Mouse (Mus musculus): ENCODE measurements around the gene Arf6. TPM values are rescaled to one million over a fixed set of nuclear protein-coding genes. Genes with fewer than 3 reads are reported as not detected.
"Not testable (repeated sequence)": the region's sequence is repeated elsewhere in the genome, so short reads cannot be mapped to it uniquely, and the experiment has no call there.

Gene Arf6
- polyA plus RNA-seq, 1 experiment from 2014 or later, result 38.2 TPM

DNA sequence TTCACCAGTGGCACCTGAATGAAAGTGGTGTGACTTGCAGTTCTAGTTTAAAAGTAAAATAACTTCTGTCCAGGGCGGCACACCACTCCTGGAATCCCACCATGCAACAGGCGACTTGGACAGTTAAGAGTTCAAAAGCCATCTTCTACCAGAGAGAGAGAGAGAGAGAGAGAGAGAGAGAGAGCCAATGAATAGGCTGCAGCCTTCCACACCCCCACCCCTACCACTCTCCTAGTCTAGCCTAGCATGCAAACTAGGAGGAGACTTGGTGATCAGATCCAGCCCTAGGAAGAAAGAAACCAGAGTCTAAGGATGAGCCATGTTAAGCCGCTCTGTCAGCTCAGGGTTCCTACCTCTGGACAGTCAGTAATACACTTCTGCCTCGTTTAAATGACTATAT, 9.6 kb upstream of the Arf6 start:
- DNase-seq (peak; percentile 61), ATAC-seq (ENCODE audit: low read depth) (peak; percentile 8; the same call in 1 of the 2 replicates)
- Histone ChIP-seq H3K4me3 (replicated peaks) (peak overlapping the region; percentile 64), H3K4me2 (peak overlapping the region; percentile 82), H3K27ac (peak overlapping the region; percentile 95), H3K27me3 (no peaks in the 10 kb centered on the region), H3K9ac (peak overlapping the region; percentile 75), H3K36me3 (no peaks in the 10 kb centered on the region), H3K9me3 (replicated peaks) (no peaks in the 10 kb centered on the region), H3K4me1 (replicated peaks) (peaks cover 45% of the 10 kb centered on the region)
- WGBS (ENCODE audit: insufficient replicate concordance), result 26% methylated on average over 4 of the region's 4 CpGs

- H3K27me3 ChIP-seq; H3K9me3 ChIP-seq (replicated peaks); ATAC-seq (ENCODE audit: low read depth); H3K4me3 ChIP-seq (replicated peaks); DNase-seq; H3K36me3 ChIP-seq; H3K9ac ChIP-seq: not testable (repeated sequence)
- Histone ChIP-seq H3K27ac (peak overlapping the region; percentile 95), H3K4me1 (replicated peaks) (peaks cover 42% of the 10 kb centered on the region), H3K4me2 (peak overlapping the region; percentile 82)
- WGBS (ENCODE audit: insufficient replicate concordance), result 82% methylated on average over 7 of the region's 7 CpGs
These were observed 8.8 kb upstream of the Arf6 start for GRCm38 (mm10) chr12:69363110-69363509.

DNA sequence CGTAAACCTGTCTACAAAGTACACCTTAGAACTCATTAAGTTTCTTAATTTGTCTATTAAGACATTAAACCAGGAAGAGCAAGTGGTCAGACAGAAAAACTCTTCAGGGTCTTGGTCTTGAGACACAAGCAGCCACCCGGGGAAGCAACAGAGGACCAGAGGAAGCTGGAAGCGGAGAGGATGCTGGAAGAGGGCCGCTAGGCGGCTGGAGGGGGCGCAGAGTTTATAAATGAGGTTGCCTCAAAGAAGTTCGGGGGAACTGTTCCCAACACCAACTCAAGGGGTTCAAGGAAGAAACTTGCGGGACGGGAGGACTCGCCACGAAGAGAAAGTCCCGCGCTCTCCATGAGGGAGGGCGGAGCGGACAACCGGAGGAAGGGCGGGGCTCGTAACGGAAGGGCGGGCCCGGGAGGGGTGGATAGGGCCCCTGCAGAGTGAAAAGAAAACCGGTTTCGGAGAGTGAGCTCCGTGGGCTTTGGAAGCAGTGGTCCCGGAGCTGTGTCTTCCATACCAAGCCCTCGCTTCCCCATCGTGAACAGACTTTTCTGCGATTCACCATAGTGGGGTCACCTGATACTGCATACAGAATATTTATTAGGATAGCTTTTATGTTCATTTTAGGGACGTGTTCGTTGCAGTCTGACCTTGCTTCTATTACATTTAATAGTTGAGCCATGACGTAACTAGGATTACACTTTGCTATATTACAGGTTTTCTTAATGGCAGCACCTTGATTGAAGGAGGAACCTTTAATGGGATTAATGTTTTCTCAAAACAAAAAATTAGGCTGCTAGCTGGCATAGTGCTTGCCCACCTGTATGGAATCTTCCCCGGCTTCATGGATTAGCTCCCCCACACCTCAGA, 7.8 kb upstream of the Arf6 start:
- Histone ChIP-seq H3K27ac (peak overlapping the region; percentile 90), H3K36me3 (no peaks in the 10 kb centered on the region), H3K9ac (peak overlapping the region; percentile 70), H3K9me3 (replicated peaks) (no peaks in the 10 kb centered on the region), H3K4me2 (peak overlapping the region; percentile 78), H3K27me3 (no peaks in the 10 kb centered on the region), H3K4me3 (replicated peaks) (peak overlapping the region; percentile 59), H3K4me1 (replicated peaks) (peaks cover 42% of the 10 kb centered on the region)
- WGBS (ENCODE audit: insufficient replicate concordance), result 3% methylated on average over 32 of the region's 32 CpGs
- DNase-seq, result peak; percentile 80
- ATAC-seq (ENCODE audit: low read depth), result peak; percentile 57

- no peak overlapping the region for H3K9ac ChIP-seq
- peaks cover 46% of the 10 kb centered on the region for H3K4me1 ChIP-seq (replicated peaks)
- H3K9me3 ChIP-seq (replicated peaks), result no peaks in the 10 kb centered on the region
- H3K4me3 ChIP-seq (replicated peaks), result no peak overlapping the region
- DNase-seq, result no peak
- H3K36me3 ChIP-seq, result no peaks in the 10 kb centered on the region
- WGBS (ENCODE audit: insufficient replicate concordance), result 73% methylated on average over 7 of the region's 7 CpGs
- no peak overlapping the region for H3K4me2 ChIP-seq
- ATAC-seq (ENCODE audit: low read depth), result no peak
- no peak overlapping the region for H3K27ac ChIP-seq
- no peaks in the 10 kb centered on the region for H3K27me3 ChIP-seq
These were observed 6.2 kb upstream of the Arf6 start for GRCm38 (mm10) chr12:69365757-69366156.

- Histone ChIP-seq H3K4me3 (replicated peaks) (no peak overlapping the region), H3K4me1 (replicated peaks) (peaks cover 51% of the 10 kb centered on the region), H3K9ac (no peak overlapping the region), H3K27me3 (no peaks in the 10 kb centered on the region), H3K9me3 (replicated peaks) (no peaks in the 10 kb centered on the region), H3K4me2 (no peak overlapping the region), H3K27ac (no peak overlapping the region), H3K36me3 (no peaks in the 10 kb centered on the region)
- no peak for ATAC-seq (ENCODE audit: low read depth)
- DNase-seq, result no peak
These were observed 5.5 kb upstream of the Arf6 start for GRCm38 (mm10) chr12:69366424-69366823.

GRCm38 (mm10) chr12:69367557-69367956, 4.4 kb upstream of the Arf6 start:
- 53% methylated on average over 2 of the region's 2 CpGs for WGBS (ENCODE audit: insufficient replicate concordance)
- H3K4me3 ChIP-seq (replicated peaks), result no peak overlapping the region
- no peaks in the 10 kb centered on the region for H3K27me3 ChIP-seq
- no peak for ATAC-seq (ENCODE audit: low read depth)
- DNase-seq, result no peak
- no peaks in the 10 kb centered on the region for H3K36me3 ChIP-seq
- H3K27ac ChIP-seq, result peak overlapping the region; percentile 41
- H3K9me3 ChIP-seq (replicated peaks), result no peaks in the 10 kb centered on the region
- no peak overlapping the region for H3K9ac ChIP-seq
- no peak overlapping the region for H3K4me2 ChIP-seq
- H3K4me1 ChIP-seq (replicated peaks), result peaks cover 42% of the 10 kb centered on the region

- no peaks in the 10 kb centered on the region for H3K27me3 ChIP-seq
- WGBS (ENCODE audit: insufficient replicate concordance), result 7% methylated on average over 7 of the region's 7 CpGs
- peaks cover 35% of the 10 kb centered on the region for H3K4me1 ChIP-seq (replicated peaks)
- peak overlapping the region; percentile 93 for H3K4me3 ChIP-seq (replicated peaks)
- peak overlapping the region; percentile 94 for H3K4me2 ChIP-seq
- no peak for DNase-seq
- peak overlapping the region; percentile 99 for H3K9ac ChIP-seq
- no peak for ATAC-seq (ENCODE audit: low read depth)
- peaks cover 17% of the 10 kb centered on the region for H3K36me3 ChIP-seq
- no peaks in the 10 kb centered on the region for H3K9me3 ChIP-seq (replicated peaks)
- peak overlapping the region; percentile 98 for H3K27ac ChIP-seq
These were observed 1.0 kb upstream of the Arf6 start for GRCm38 (mm10) chr12:69370936-69371335.

DNA sequence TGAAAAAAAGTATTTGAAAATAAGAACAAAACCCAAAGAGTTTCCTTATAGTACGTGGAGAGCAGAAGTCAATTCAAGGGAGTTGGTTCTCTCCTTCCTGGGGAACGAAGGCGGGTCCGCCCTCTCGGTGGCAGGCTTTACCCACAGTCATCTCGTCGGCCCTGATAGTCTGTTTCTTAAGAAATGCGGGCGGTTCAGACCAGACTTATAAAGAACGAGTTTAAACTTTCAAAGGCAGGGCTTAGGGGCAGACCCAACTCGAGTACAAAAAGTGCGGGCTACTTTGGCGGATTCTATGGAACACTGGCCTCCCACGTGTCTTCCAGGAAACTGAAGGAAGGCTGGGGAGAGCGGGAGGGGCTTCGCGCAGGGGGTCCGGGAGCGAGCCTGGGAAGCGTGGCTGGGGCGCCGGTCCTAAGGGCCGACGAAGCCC, 513 bp upstream of the Arf6 start:
- WGBS (ENCODE audit: insufficient replicate concordance), result under 1% methylated on average over 24 of the region's 24 CpGs
- DNase-seq, result peak; percentile 69
- peaks cover 20% of the 10 kb centered on the region for H3K36me3 ChIP-seq
- H3K27me3 ChIP-seq, result no peaks in the 10 kb centered on the region
- peak overlapping the region; percentile 94 for H3K4me2 ChIP-seq
- peak; percentile 53 for ATAC-seq (ENCODE audit: low read depth)
- H3K4me1 ChIP-seq (replicated peaks), result peaks cover 37% of the 10 kb centered on the region
- H3K9ac ChIP-seq, result peak overlapping the region; percentile 99
- peak overlapping the region; percentile 98 for H3K27ac ChIP-seq
- peak overlapping the region; percentile 93 for H3K4me3 ChIP-seq (replicated peaks)
- no peaks in the 10 kb centered on the region for H3K9me3 ChIP-seq (replicated peaks)

DNA sequence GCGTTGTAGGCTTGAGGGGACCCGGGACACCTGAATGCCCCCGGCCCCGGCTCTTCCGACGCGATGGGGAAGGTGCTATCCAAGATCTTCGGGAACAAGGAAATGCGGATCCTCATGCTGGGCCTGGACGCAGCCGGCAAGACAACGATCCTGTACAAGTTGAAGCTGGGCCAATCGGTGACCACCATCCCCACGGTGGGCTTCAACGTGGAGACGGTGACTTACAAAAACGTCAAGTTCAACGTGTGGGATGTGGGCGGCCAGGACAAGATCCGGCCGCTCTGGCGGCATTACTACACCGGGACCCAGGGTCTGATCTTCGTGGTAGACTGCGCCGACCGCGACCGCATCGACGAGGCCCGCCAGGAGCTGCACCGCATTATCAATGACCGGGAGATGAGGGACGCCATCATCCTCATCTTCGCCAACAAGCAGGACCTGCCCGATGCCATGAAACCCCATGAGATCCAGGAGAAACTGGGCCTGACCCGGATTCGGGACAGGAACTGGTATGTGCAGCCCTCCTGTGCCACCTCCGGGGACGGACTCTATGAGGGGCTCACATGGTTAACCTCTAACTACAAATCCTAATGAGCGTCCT, 881 bp downstream of the Arf6 start:
- Histone ChIP-seq H3K27ac (peak overlapping the region; percentile 98), H3K9ac (peak overlapping the region; percentile 99), H3K4me2 (peak overlapping the region; percentile 94), H3K4me3 (replicated peaks) (peak overlapping the region; percentile 93), H3K9me3 (replicated peaks) (no peaks in the 10 kb centered on the region), H3K36me3 (peaks cover 20% of the 10 kb centered on the region), H3K27me3 (no peaks in the 10 kb centered on the region), H3K4me1 (replicated peaks) (peaks cover 32% of the 10 kb centered on the region)
- peak; percentile 27 for ATAC-seq (ENCODE audit: low read depth)
- WGBS (ENCODE audit: insufficient replicate concordance), result under 1% methylated on average over 42 of the region's 42 CpGs
- DNase-seq, result peak; percentile 27

- H3K27ac ChIP-seq, result peak overlapping the region; percentile 41; the same call in 1 of the 2 replicates
- DNase-seq (no peak), ATAC-seq (ENCODE audit: low read depth) (no peak)
- peak overlapping the region; percentile 93 for H3K4me3 ChIP-seq (replicated peaks)
- no peaks in the 10 kb centered on the region for H3K27me3 ChIP-seq
- peak overlapping the region; percentile 99 for H3K9ac ChIP-seq
- H3K9me3 ChIP-seq (replicated peaks), result no peaks in the 10 kb centered on the region
- peaks cover 28% of the 10 kb centered on the region for H3K36me3 ChIP-seq
- 13% methylated on average over 11 of the region's 11 CpGs for WGBS (ENCODE audit: insufficient replicate concordance)
- peaks cover 40% of the 10 kb centered on the region for H3K4me1 ChIP-seq (replicated peaks)
- peak overlapping the region; percentile 94 for H3K4me2 ChIP-seq
These were observed 2.2 kb downstream of the Arf6 start for GRCm38 (mm10) chr12:69373850-69374766.

GRCm38 (mm10) chr12:69376132-69376531, 4.2 kb downstream of the Arf6 start:
- 40% methylated on average over 2 of the region's 2 CpGs for WGBS (ENCODE audit: insufficient replicate concordance)
- H3K36me3 ChIP-seq, result peaks cover 35% of the 10 kb centered on the region
- DNase-seq (no peak), ATAC-seq (ENCODE audit: low read depth) (no peak)
- H3K9me3 ChIP-seq (replicated peaks), result no peaks in the 10 kb centered on the region
- H3K9ac ChIP-seq, result no peak overlapping the region
- peak overlapping the region; percentile 41 for H3K27ac ChIP-seq
- peak overlapping the region; percentile 7; the same call in 1 of the 2 replicates for H3K4me3 ChIP-seq (replicated peaks)
- H3K4me1 ChIP-seq (replicated peaks), result peaks cover 32% of the 10 kb centered on the region
- no peaks in the 10 kb centered on the region for H3K27me3 ChIP-seq
- peak overlapping the region; percentile 46 for H3K4me2 ChIP-seq

Measured in liver, embryonic 13.5 days (tissue).